Mouse (Mus musculus): ENCODE results near the gene Lama1. TPM values are rescaled to one million over a fixed set of nuclear protein-coding genes. Genes with fewer than 3 reads are reported as not detected.

The Lama1 gene
- polyA plus RNA-seq, 1 experiment from 2014 or later, result 0.76 TPM

- peak overlapping the region; percentile 100 for H3K4me2 ChIP-seq (replicated peaks; ENCODE audit: low read depth)
- H3K4me1 ChIP-seq (replicated peaks; ENCODE audit: control insufficient read depth, insufficient read depth), result no peaks in the 10 kb centered on the region
- no peaks in the 10 kb centered on the region for H3K9me3 ChIP-seq (ENCODE audit: control insufficient read depth, low read length)
- peak overlapping the region; percentile 59 for H3K4me3 ChIP-seq (ENCODE audit: low read depth, low read length)
- peak overlapping the region; percentile 56; the same call in 1 of the 2 replicates for H3K9ac ChIP-seq (ENCODE audit: low read length)
- no peak for TF ChIP-seq EP300 (optimal IDR thresholded peaks at IDR 0.05)
- no peak for TF ChIP-seq CTCF (IDR thresholded peaks at IDR 0.05; ENCODE audit: low read depth)
- ATAC-seq (ENCODE audit: low FRiP score, low TSS enrichment), result peak; percentile 58
- H3K27me3 ChIP-seq (ENCODE audit: control insufficient read depth, insufficient read depth, low read length), result no peaks in the 10 kb centered on the region
- H3K36me3 ChIP-seq (ENCODE audit: control insufficient read depth, insufficient read depth, low read length), result no peaks in the 10 kb centered on the region
- WGBS, result 0% methylated on average over 19 of the region's 32 CpGs
- DNase-seq (ENCODE audit: low spot score), result peak; percentile 27
- H3K27ac ChIP-seq (replicated peaks), result no peak overlapping the region
These were observed 417 bp downstream of the Lama1 start for GRCm38 (mm10) chr17:67697461-67697891.

- Histone ChIP-seq H3K36me3 (ENCODE audit: control insufficient read depth, insufficient read depth, low read length) (no peaks in the 10 kb centered on the region), H3K4me2 (replicated peaks; ENCODE audit: low read depth) (peak overlapping the region; percentile 100), H3K9ac (ENCODE audit: low read length) (no peak overlapping the region), H3K4me3 (ENCODE audit: low read depth, low read length) (peak overlapping the region; percentile 59; the same call in 1 of the 2 replicates), H3K4me1 (replicated peaks; ENCODE audit: control insufficient read depth, insufficient read depth) (no peaks in the 10 kb centered on the region), H3K9me3 (ENCODE audit: control insufficient read depth, low read length) (no peaks in the 10 kb centered on the region), H3K27me3 (ENCODE audit: control insufficient read depth, insufficient read depth, low read length) (no peaks in the 10 kb centered on the region), H3K27ac (replicated peaks) (no peak overlapping the region)
- ATAC-seq (ENCODE audit: low FRiP score, low TSS enrichment) (no peak), DNase-seq (ENCODE audit: low spot score) (peak; percentile 26)
- TF ChIP-seq CTCF (IDR thresholded peaks at IDR 0.05; ENCODE audit: low read depth) (no peak), EP300 (optimal IDR thresholded peaks at IDR 0.05) (no peak)
- 5% methylated on average over 13 of the region's 13 CpGs for WGBS
These were observed 1.2 kb downstream of the Lama1 start for GRCm38 (mm10) chr17:67698301-67698700.

DNA sequence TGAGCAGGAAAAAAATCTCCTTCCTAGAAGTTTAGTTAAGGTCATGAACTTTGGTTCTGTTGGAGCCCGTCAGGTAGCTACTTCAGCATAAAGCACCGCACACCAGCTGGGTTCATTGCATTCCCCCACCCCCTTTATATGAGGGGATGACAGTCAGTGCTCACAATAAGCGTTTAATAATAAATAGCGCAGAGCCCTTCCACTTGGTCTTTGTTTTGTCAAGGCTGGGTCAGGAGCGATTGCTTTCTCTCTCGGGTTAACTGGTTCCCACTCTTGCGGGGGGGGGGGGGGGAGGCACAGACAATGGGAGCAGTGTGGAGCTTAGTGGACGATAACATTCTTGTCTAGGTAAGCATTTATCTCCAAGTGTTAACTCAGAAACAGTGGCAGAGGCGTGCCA is 4.7 kb downstream of the Lama1 start:
- H3K4me1 ChIP-seq (replicated peaks; ENCODE audit: control insufficient read depth, insufficient read depth), result no peaks in the 10 kb centered on the region
- WGBS, result 28% methylated on average over 9 of the region's 9 CpGs
- H3K27ac ChIP-seq (replicated peaks), result no peak overlapping the region
- H3K9ac ChIP-seq (ENCODE audit: low read length), result no peak overlapping the region
- DNase-seq (ENCODE audit: low spot score), result no peak
- no peak for TF ChIP-seq EP300 (optimal IDR thresholded peaks at IDR 0.05)
- ATAC-seq (ENCODE audit: low FRiP score, low TSS enrichment), result no peak
- no peak overlapping the region for H3K4me3 ChIP-seq (ENCODE audit: low read depth, low read length)
- no peaks in the 10 kb centered on the region for H3K9me3 ChIP-seq (ENCODE audit: control insufficient read depth, low read length)
- H3K36me3 ChIP-seq (ENCODE audit: control insufficient read depth, insufficient read depth, low read length), result no peaks in the 10 kb centered on the region
- H3K4me2 ChIP-seq (replicated peaks; ENCODE audit: low read depth), result no peak overlapping the region
- no peaks in the 10 kb centered on the region for H3K27me3 ChIP-seq (ENCODE audit: control insufficient read depth, insufficient read depth, low read length)

DNA sequence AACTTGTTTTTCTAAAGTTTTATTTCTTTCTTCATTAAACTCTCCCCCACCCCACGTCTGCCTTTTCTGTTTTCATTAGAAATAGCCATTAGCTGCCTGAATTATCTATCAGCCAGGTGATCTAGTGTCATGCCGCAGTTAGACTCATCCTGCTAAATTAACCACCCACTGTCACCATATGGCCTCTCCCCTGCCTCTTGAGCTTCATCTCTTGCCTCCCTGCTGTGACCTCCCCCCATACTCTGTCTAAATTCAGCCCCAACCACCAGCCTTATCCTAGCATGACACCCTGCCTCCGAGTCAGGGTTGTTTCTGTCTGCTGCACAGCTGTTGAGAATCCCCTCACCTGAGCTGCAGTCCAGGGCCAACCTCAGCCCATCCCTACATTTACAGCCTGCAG is 5.9 kb downstream of the Lama1 start:
- TF ChIP-seq CTCF (IDR thresholded peaks at IDR 0.05; ENCODE audit: low read depth) (no peak), EP300 (optimal IDR thresholded peaks at IDR 0.05) (no peak)
- 79% methylated on average over 3 of the region's 3 CpGs for WGBS
- H3K4me2 ChIP-seq (replicated peaks; ENCODE audit: low read depth), result no peak overlapping the region
- H3K4me3 ChIP-seq (ENCODE audit: low read depth, low read length), result no peak overlapping the region
- H3K9ac ChIP-seq (ENCODE audit: low read length), result no peak overlapping the region
- ATAC-seq (ENCODE audit: low FRiP score, low TSS enrichment) (no peak), DNase-seq (ENCODE audit: low spot score) (no peak)
- no peaks in the 10 kb centered on the region for H3K4me1 ChIP-seq (replicated peaks; ENCODE audit: control insufficient read depth, insufficient read depth)
- no peak overlapping the region for H3K27ac ChIP-seq (replicated peaks)
- no peaks in the 10 kb centered on the region for H3K9me3 ChIP-seq (ENCODE audit: control insufficient read depth, low read length)
- H3K27me3 ChIP-seq (ENCODE audit: control insufficient read depth, insufficient read depth, low read length), result no peaks in the 10 kb centered on the region
- H3K36me3 ChIP-seq (ENCODE audit: control insufficient read depth, insufficient read depth, low read length), result no peaks in the 10 kb centered on the region

GRCm38 (mm10) chr17:67705035-67705769 is 8.1 kb downstream of the Lama1 start:
- Histone ChIP-seq H3K9me3 (ENCODE audit: control insufficient read depth, low read length) (no peaks in the 10 kb centered on the region), H3K4me3 (ENCODE audit: low read depth, low read length) (no peak overlapping the region), H3K4me2 (replicated peaks; ENCODE audit: low read depth) (no peak overlapping the region), H3K27me3 (ENCODE audit: control insufficient read depth, insufficient read depth, low read length) (no peaks in the 10 kb centered on the region), H3K27ac (replicated peaks) (no peak overlapping the region), H3K9ac (ENCODE audit: low read length) (no peak overlapping the region), H3K4me1 (replicated peaks; ENCODE audit: control insufficient read depth, insufficient read depth) (no peaks in the 10 kb centered on the region), H3K36me3 (ENCODE audit: control insufficient read depth, insufficient read depth, low read length) (no peaks in the 10 kb centered on the region)
- no peak for DNase-seq (ENCODE audit: low spot score)
- WGBS, result 67% methylated on average over 10 of the region's 10 CpGs
- ATAC-seq (ENCODE audit: low FRiP score, low TSS enrichment), result no peak
- TF ChIP-seq CTCF (IDR thresholded peaks at IDR 0.05; ENCODE audit: low read depth) (no peak), EP300 (optimal IDR thresholded peaks at IDR 0.05) (no peak)

GRCm38 (mm10) chr17:67706372-67706771 is 9.3 kb downstream of the Lama1 start:
- Histone ChIP-seq H3K9me3 (ENCODE audit: control insufficient read depth, low read length) (no peaks in the 10 kb centered on the region), H3K27ac (replicated peaks) (no peak overlapping the region), H3K4me2 (replicated peaks; ENCODE audit: low read depth) (no peak overlapping the region), H3K27me3 (ENCODE audit: control insufficient read depth, insufficient read depth, low read length) (no peaks in the 10 kb centered on the region), H3K4me3 (ENCODE audit: low read depth, low read length) (no peak overlapping the region), H3K9ac (ENCODE audit: low read length) (no peak overlapping the region), H3K36me3 (ENCODE audit: control insufficient read depth, insufficient read depth, low read length) (no peaks in the 10 kb centered on the region), H3K4me1 (replicated peaks; ENCODE audit: control insufficient read depth, insufficient read depth) (no peaks in the 10 kb centered on the region)
- WGBS, result 77% methylated on average over 5 of the region's 5 CpGs
- TF ChIP-seq CTCF (IDR thresholded peaks at IDR 0.05; ENCODE audit: low read depth) (no peak), EP300 (optimal IDR thresholded peaks at IDR 0.05) (no peak)
- DNase-seq (ENCODE audit: low spot score) (no peak), ATAC-seq (ENCODE audit: low FRiP score, low TSS enrichment) (no peak)
